Mouse (Mus musculus) olfactory bulb, adult 2 months (tissue): ENCODE data around the gene Tbca.

ENCODE experiments used
- CTCF ChIP-seq: fragments of 200-500 bp; IDR thresholded peaks from 2 replicates; pipeline ENCODE4 v1.5.1; 2012; ENCODE audit warnings: low read depth, mild to moderate bottlenecking, low read length, moderate library complexity; ENCODE audit not compliant: insufficient read depth
- POLR2A ChIP-seq: fragments of 200-500 bp; IDR thresholded peaks from 2 replicates; pipeline ENCODE4 v1.6.1; 2012; ENCODE audit warnings: mild to moderate bottlenecking, low read depth, low read length, moderate library complexity; ENCODE audit not compliant: insufficient read depth

DNA sequence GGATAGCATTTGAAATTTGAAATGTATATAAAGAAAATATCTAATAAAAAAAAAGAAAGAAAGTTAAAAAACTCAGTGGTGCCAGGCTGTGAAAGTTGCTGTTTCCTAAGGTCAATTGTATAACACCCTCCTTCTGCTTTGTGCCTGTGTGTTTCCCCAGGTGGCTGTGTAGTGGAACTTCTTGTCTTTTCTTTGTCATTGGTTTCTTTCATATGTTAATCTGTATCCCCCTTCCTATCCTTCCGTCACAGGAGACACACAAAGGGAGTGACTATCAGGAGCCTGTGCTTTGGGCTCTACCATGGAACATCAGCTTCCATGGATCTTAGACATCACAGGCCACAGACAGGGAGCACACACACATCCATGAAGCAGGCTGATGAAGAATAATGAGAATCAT lies 43.5 kb upstream of the Tbca start:
- TF ChIP-seq POLR2A = no peak
- no peak for TF ChIP-seq CTCF
